Mouse (Mus musculus) heart, embryonic 15.5 days (tissue): ENCODE results near the gene Stt3b. TPM values are rescaled to one million over a fixed set of nuclear protein-coding genes. Genes with fewer than 3 reads are reported as not detected.

Experiments
- ATAC-seq: fragments of 200-750 bp; cut with Nextera tagmentation; replicated peaks from 2 replicates; pipeline ENCODE4 v1.8.0; 2017; ENCODE audit warnings: low read depth, moderate TSS enrichment; ENCODE audit not compliant: insufficient number of reproducible peaks, insufficient read depth, low FRiP score
- H3K27ac ChIP-seq: fragments of 300-500 bp; sonication (generic); 2 replicates; pipeline ENCODE4 v1.5.1; 2015; ENCODE audit warnings: mild to moderate bottlenecking, inconsistent platforms
- H3K27me3 ChIP-seq: fragments of 300-500 bp; sonication (generic); 2 replicates; pipeline ENCODE4 v1.6.1; 2015; ENCODE audit warnings: inconsistent platforms
- H3K36me3 ChIP-seq: fragments of 300-500 bp; sonication (generic); 2 replicates; pipeline ENCODE4 v1.6.1; 2015; ENCODE audit warnings: mild to moderate bottlenecking, inconsistent platforms
- H3K4me1 ChIP-seq: fragments of 300-500 bp; sonication (generic); replicated peaks from 2 replicates; pipeline ENCODE4 v1.6.1; 2015; ENCODE audit warnings: inconsistent platforms
- H3K4me2 ChIP-seq: fragments of 300-500 bp; sonication (generic); 2 replicates; pipeline ENCODE4 v1.6.1; 2015; ENCODE audit warnings: inconsistent platforms, mild to moderate bottlenecking, moderate library complexity
- H3K4me3 ChIP-seq: fragments of 300-500 bp; sonication (generic); 2 replicates; pipeline ENCODE4 v1.5.1; 2015; ENCODE audit warnings: mild to moderate bottlenecking, inconsistent platforms
- H3K9ac ChIP-seq: fragments of 300-500 bp; sonication (generic); 2 replicates; pipeline ENCODE4 v1.6.1; 2015; ENCODE audit warnings: mild to moderate bottlenecking, inconsistent platforms
- H3K9me3 ChIP-seq: fragments of 300-500 bp; sonication (generic); replicated peaks from 2 replicates; pipeline ENCODE4 v1.6.1; 2016; ENCODE audit warnings: inconsistent platforms
- WGBS: fragments of 180-500 bp; shearing (Covaris S2); methylation state at CpG from one replicate; pipeline ENCODE4 v1.1.7; 2015; ENCODE audit warnings: mixed read lengths; 5-methylcytosine and 5-hydroxymethylcytosine counted together
- polyA plus RNA-seq: library from polyadenylated mRNA; unstranded; fragments of >200 nt; fragmentation: Nextera tagmentation; extraction: Ambion mirVana; gene quantifications from 2 replicates; pipeline ENCODE4 v1.2.1, GENCODE M21; 2015

Stt3b gene
- polyA plus RNA-seq, 1 experiment from 2014 or later, result 64.0 TPM

- Histone ChIP-seq H3K4me2 (no peak overlapping the region), H3K27ac (no peak overlapping the region), H3K9me3 (no peaks in the 10 kb centered on the region), H3K4me3 (no peak overlapping the region), H3K4me1 (peaks cover 19% of the 10 kb centered on the region), H3K9ac (no peak overlapping the region), H3K36me3 (no peaks in the 10 kb centered on the region), H3K27me3 (no peaks in the 10 kb centered on the region)
- WGBS, result 88% methylated on average over 12 of the region's 12 CpGs
- ATAC-seq, result no peak
Measured at GRCm38 (mm10) chr9:115210535-115210934, 99.7 kb downstream of the Stt3b start.

- H3K27me3 ChIP-seq, result no peaks in the 10 kb centered on the region
- peaks cover 12% of the 10 kb centered on the region for H3K4me1 ChIP-seq
- H3K27ac ChIP-seq, result no peak overlapping the region
- no peaks in the 10 kb centered on the region for H3K36me3 ChIP-seq
- no peak for ATAC-seq
- H3K4me3 ChIP-seq, result no peak overlapping the region
- no peak overlapping the region for H3K4me2 ChIP-seq
- H3K9me3 ChIP-seq, result no peaks in the 10 kb centered on the region
- no peak overlapping the region for H3K9ac ChIP-seq
- WGBS, result 84% methylated on average over 7 of the region's 7 CpGs
Measured at GRCm38 (mm10) chr9:115209737-115210136, 100.5 kb downstream of the Stt3b start.

- Histone ChIP-seq H3K36me3 (no peaks in the 10 kb centered on the region), H3K4me3 (no peak overlapping the region), H3K27me3 (no peaks in the 10 kb centered on the region), H3K27ac (no peak overlapping the region), H3K9ac (no peak overlapping the region), H3K4me1 (peaks cover 11% of the 10 kb centered on the region), H3K9me3 (no peaks in the 10 kb centered on the region), H3K4me2 (no peak overlapping the region; the same call in 1 of the 2 replicates)
- ATAC-seq, result no peak
- WGBS, result 54% methylated on average over 5 of the region's 5 CpGs
Measured at GRCm38 (mm10) chr9:115206219-115206618, 104.0 kb downstream of the Stt3b start.

- Histone ChIP-seq H3K4me1 (peaks cover 11% of the 10 kb centered on the region), H3K36me3 (no peaks in the 10 kb centered on the region), H3K4me2 (peak overlapping the region; percentile 32; the same call in 1 of the 2 replicates), H3K27me3 (no peaks in the 10 kb centered on the region), H3K27ac (no peak overlapping the region), H3K9ac (no peak overlapping the region), H3K4me3 (no peak overlapping the region), H3K9me3 (no peaks in the 10 kb centered on the region)
- 0 out of 2 replicates have a peak, but pooled peaks have one; percentile 47 for ATAC-seq
- 12% methylated on average over 6 of the region's 6 CpGs for WGBS
Measured at GRCm38 (mm10) chr9:115205491-115205890, 104.7 kb downstream of the Stt3b start.

GRCm38 (mm10) chr9:115203136-115203535 lies 107.1 kb downstream of the Stt3b start:
- no peaks in the 10 kb centered on the region for H3K9me3 ChIP-seq
- no peak overlapping the region for H3K27ac ChIP-seq
- H3K27me3 ChIP-seq, result no peaks in the 10 kb centered on the region
- no peaks in the 10 kb centered on the region for H3K36me3 ChIP-seq
- no peak for ATAC-seq
- 60% methylated on average over 6 of the region's 6 CpGs for WGBS
- H3K4me3 ChIP-seq, result no peak overlapping the region
- H3K9ac ChIP-seq, result no peak overlapping the region
- H3K4me2 ChIP-seq, result no peak overlapping the region
- peaks cover 11% of the 10 kb centered on the region for H3K4me1 ChIP-seq

- H3K4me1 ChIP-seq, result peaks cover 9% of the 10 kb centered on the region
- H3K27ac ChIP-seq, result no peak overlapping the region
- H3K27me3 ChIP-seq, result no peaks in the 10 kb centered on the region
- no peak overlapping the region for H3K4me3 ChIP-seq
- no peak for ATAC-seq
- H3K36me3 ChIP-seq, result no peaks in the 10 kb centered on the region
- H3K9ac ChIP-seq, result no peak overlapping the region
- 88% methylated on average over 6 of the region's 6 CpGs for WGBS
- no peaks in the 10 kb centered on the region for H3K9me3 ChIP-seq
- H3K4me2 ChIP-seq, result no peak overlapping the region
Measured at GRCm38 (mm10) chr9:115201264-115201663, 109.0 kb downstream of the Stt3b start.

- H3K4me1 ChIP-seq, result no peaks in the 10 kb centered on the region; the same call in 1 of the 2 replicates
- 87% methylated on average over 15 of the region's 15 CpGs for WGBS
- H3K9ac ChIP-seq, result no peak overlapping the region
- no peaks in the 10 kb centered on the region for H3K36me3 ChIP-seq
- ATAC-seq, result no peak
- no peak overlapping the region for H3K4me2 ChIP-seq
- no peaks in the 10 kb centered on the region for H3K27me3 ChIP-seq
- H3K9me3 ChIP-seq, result no peaks in the 10 kb centered on the region
- no peak overlapping the region for H3K27ac ChIP-seq
- H3K4me3 ChIP-seq, result no peak overlapping the region
Measured at GRCm38 (mm10) chr9:115200166-115200862, 109.9 kb downstream of the Stt3b start.

GRCm38 (mm10) chr9:115197082-115197481 lies 113.1 kb downstream of the Stt3b start:
- ATAC-seq, result no peak
- no peaks in the 10 kb centered on the region for H3K9me3 ChIP-seq

GRCm38 (mm10) chr9:115192890-115193289 lies 117.3 kb downstream of the Stt3b start:
- WGBS, result 72% methylated on average over 3 of the region's 3 CpGs
- Histone ChIP-seq H3K36me3 (no peaks in the 10 kb centered on the region), H3K27ac (no peak overlapping the region), H3K9ac (no peak overlapping the region), H3K27me3 (no peaks in the 10 kb centered on the region), H3K4me3 (no peak overlapping the region), H3K4me1 (peaks cover 22% of the 10 kb centered on the region), H3K9me3 (no peaks in the 10 kb centered on the region), H3K4me2 (no peak overlapping the region)
- ATAC-seq, result no peak

More at GRCm38 (mm10) chr9:115197082-115197481, 113.1 kb downstream of the Stt3b start:
- H3K27ac ChIP-seq, result no peak overlapping the region
- H3K4me2 ChIP-seq, result no peak overlapping the region
- H3K27me3 ChIP-seq, result no peaks in the 10 kb centered on the region
- no peaks in the 10 kb centered on the region for H3K36me3 ChIP-seq
- 59% methylated on average over 7 of the region's 7 CpGs for WGBS
- H3K4me1 ChIP-seq, result no peaks in the 10 kb centered on the region
- H3K9ac ChIP-seq, result no peak overlapping the region
- H3K4me3 ChIP-seq, result no peak overlapping the region
